Comparison of ENCODE assay signal across 8 mouse cellular contexts in genomic region chr8:70507027-70507393, GRCm38 (mm10). TPM values are rescaled to one million over a fixed set of nuclear protein-coding genes. Genes with fewer than 3 reads are reported as not detected.
A peak's percentile ranks its signal among the peaks of the same experiment; 100 is the strongest.
DNase-seq lines count a peak whose midpoint lies in the region; ATAC-seq and TF ChIP-seq lines count a peak whose summit lies in the region.
"Had no signal": no experiment of that assay in that cellular context is flagged by ENCODE, and none has a peak within 500 bp of the region (broad histone marks: within the 10 kb centered on the region; RNA-seq: fewer than 3 reads in every experiment).

No protein-coding gene starts in this region.

- no peak for ATAC-seq in liver, embryonic 11.5 days (replicated peaks; ENCODE audit: low FRiP score)
- no peak for ATAC-seq in embryonic facial prominence, embryonic 12.5 days (ENCODE audit: insufficient number of reproducible peaks, insufficient read depth, low FRiP score, low TSS enrichment)
- ATAC-seq in neural tube, embryonic 15.5 days (ENCODE audit: low FRiP score), result no peak

- peaks cover 35% of the 10 kb centered on the region for H3K4me1 ChIP-seq in liver, embryonic 11.5 days (replicated peaks; ENCODE audit: control insufficient read depth, insufficient read depth, low read length)
- peaks cover 44% of the 10 kb centered on the region for H3K4me1 ChIP-seq in embryonic facial prominence, embryonic 12.5 days
- peaks cover 54% of the 10 kb centered on the region for H3K4me1 ChIP-seq in limb, embryonic 10.5 days
- peaks cover 65% of the 10 kb centered on the region for H3K4me1 ChIP-seq in neural tube, embryonic 15.5 days

- 0 out of 2 replicates have a peak overlapping the region, but pooled peaks have one; percentile 91 for H3K9ac ChIP-seq in liver, embryonic 11.5 days (ENCODE audit: low read depth, low read length)
- H3K9ac ChIP-seq in embryonic facial prominence, embryonic 12.5 days, result peak overlapping the region; percentile 80; the same call in 1 of the 2 replicates
- H3K9ac ChIP-seq in neural tube, embryonic 15.5 days (replicated peaks), result no peak overlapping the region; the same call in 1 of the 2 replicates

- 56% methylated on average over 5 of the region's 5 CpGs for WGBS in liver, embryonic 11.5 days
- whole genome bisulfite sequencing in embryonic facial prominence, embryonic 12.5 days, result 57% methylated on average over 5 of the region's 5 CpGs
- 45% methylated on average over 5 of the region's 5 CpGs for WGBS in limb, embryonic 10.5 days
- WGBS in neural tube, embryonic 15.5 days, result 64% methylated on average over 5 of the region's 5 CpGs

- H3K27me3 ChIP-seq in liver, embryonic 11.5 days (replicated peaks; ENCODE audit: control insufficient read depth, insufficient read depth, low read length), result peaks cover 16% of the 10 kb centered on the region
- peaks cover 9% of the 10 kb centered on the region for H3K27me3 ChIP-seq in embryonic facial prominence, embryonic 12.5 days
- peaks cover 13% of the 10 kb centered on the region for H3K27me3 ChIP-seq in limb, embryonic 10.5 days (ENCODE audit: low read depth, poor library complexity, severe bottlenecking)
- H3K27me3 ChIP-seq in neural tube, embryonic 15.5 days (replicated peaks), result peaks cover 18% of the 10 kb centered on the region

- peak overlapping the region; percentile 95 for H3K27ac ChIP-seq in liver, embryonic 11.5 days (ENCODE audit: low read depth, low read length)
- H3K27ac ChIP-seq in embryonic facial prominence, embryonic 12.5 days, result peak overlapping the region; percentile 95
- no peak overlapping the region for H3K27ac ChIP-seq in limb, embryonic 10.5 days
- peak overlapping the region; percentile 96; the same call in 1 of the 2 replicates for H3K27ac ChIP-seq in neural tube, embryonic 15.5 days (replicated peaks)
- H3K27ac ChIP-seq in left cerebral cortex, adult 2 months, result no peak overlapping the region; the same call in 1 of the 2 replicates

- H3K9me3 ChIP-seq in liver, embryonic 11.5 days (ENCODE audit: control insufficient read depth, low read length), result no peaks in the 10 kb centered on the region
- H3K9me3 ChIP-seq in embryonic facial prominence, embryonic 12.5 days, result no peaks in the 10 kb centered on the region
- H3K9me3 ChIP-seq in limb, embryonic 10.5 days (replicated peaks), result no peaks in the 10 kb centered on the region
- H3K9me3 ChIP-seq in neural tube, embryonic 15.5 days (replicated peaks), result no peaks in the 10 kb centered on the region

- peak overlapping the region; percentile 77 for H3K4me2 ChIP-seq in liver, embryonic 11.5 days
- H3K4me2 ChIP-seq in embryonic facial prominence, embryonic 12.5 days (replicated peaks), result 0 out of 2 replicates have a peak overlapping the region, but pooled peaks have one; percentile 1
- peak overlapping the region; percentile 90; the same call in 1 of the 2 replicates for H3K4me2 ChIP-seq in neural tube, embryonic 15.5 days

- intact Hi-C loops in left cerebral cortex, adult 2 months (cut with DNase I), result loop anchor here (2.0 to 10.0 kb wide), 2 partner anchors 32 to 152 kb away; partner anchors contain the start of genes Ell and Upf1

- peaks cover 22% of the 10 kb centered on the region for H3K36me3 ChIP-seq in liver, embryonic 11.5 days (ENCODE audit: control insufficient read depth, insufficient read depth, low read length)
- H3K36me3 ChIP-seq in embryonic facial prominence, embryonic 12.5 days, result peaks cover 27% of the 10 kb centered on the region
- H3K36me3 ChIP-seq in limb, embryonic 10.5 days, result peaks cover 37% of the 10 kb centered on the region
- H3K36me3 ChIP-seq in neural tube, embryonic 15.5 days, result peaks cover 22% of the 10 kb centered on the region

- no peak for TF ChIP-seq CTCF in left cerebral cortex, adult 2 months (IDR thresholded peaks at IDR 0.05)

- peak overlapping the region; percentile 73 for H3K4me3 ChIP-seq in liver, embryonic 11.5 days (ENCODE audit: low read depth, low read length)
- H3K4me3 ChIP-seq in embryonic facial prominence, embryonic 12.5 days, result peak overlapping the region; percentile 68; the same call in 1 of the 2 replicates
- peak overlapping the region; percentile 77 for H3K4me3 ChIP-seq in limb, embryonic 10.5 days
- peak overlapping the region; percentile 70 for H3K4me3 ChIP-seq in neural tube, embryonic 15.5 days (replicated peaks)
- H3K4me3 ChIP-seq in left cerebral cortex, adult 2 months, result no peak overlapping the region

- no peak for DNase-seq in liver, embryonic 11.5 days (ENCODE audit: low spot score)
- no peak for DNase-seq in liver
- DNase-seq in limb, embryonic 10.5 days (ENCODE audit: low spot score), result no peak
- no peak for DNase-seq in left cerebral cortex, adult 2 months (ENCODE audit: extremely low spot score in 1 of 2, low spot score in 2 of 2)
- no peak for DNase-seq in natural killer cell, adult 2 months (ENCODE audit: low spot score in 2 of 2)

RNA-seq across cellular contexts. Expression of gene Rex1bd, which starts 0.5 kb away (rescaled TPM):
- polyA plus RNA-seq in liver, embryonic 11.5 days (2014; fragmentation: Nextera tagmentation; extraction: Ambion mirVana), result 113 and 120 TPM in 2 replicates
- polyA plus RNA-seq in embryonic facial prominence, embryonic 12.5 days (2016; fragmentation: Nextera tagmentation; extraction: Ambion mirVana), result 145 and 146 TPM in 2 replicates
- 126 and 143 TPM in 2 replicates for polyA plus RNA-seq in limb, embryonic 10.5 days (2016; fragmentation: Nextera tagmentation; extraction: Ambion mirVana)
- 165 and 181 TPM in 2 replicates for polyA plus RNA-seq in neural tube, embryonic 15.5 days (2015; fragmentation: Nextera tagmentation; extraction: Ambion mirVana)
- total RNA-seq in left cerebral cortex, adult 2 months (2021), result 100 to 1,000 TPM; 108 to 110 TPM

RNA-seq across cellular contexts. Expression of gene Uba52, which starts 3.6 kb away (rescaled TPM):
- 1,024 and 1,077 TPM in 2 replicates for polyA plus RNA-seq in liver, embryonic 11.5 days (2014; fragmentation: Nextera tagmentation; extraction: Ambion mirVana)
- polyA plus RNA-seq in embryonic facial prominence, embryonic 12.5 days (2016; fragmentation: Nextera tagmentation; extraction: Ambion mirVana), result 863 and 916 TPM in 2 replicates
- 877 and 996 TPM in 2 replicates for polyA plus RNA-seq in limb, embryonic 10.5 days (2016; fragmentation: Nextera tagmentation; extraction: Ambion mirVana)
- 653 and 714 TPM in 2 replicates for polyA plus RNA-seq in neural tube, embryonic 15.5 days (2015; fragmentation: Nextera tagmentation; extraction: Ambion mirVana)
- 100 to 1,000 TPM; 788 to 861 TPM for total RNA-seq in left cerebral cortex, adult 2 months (2021)

RNA-seq across cellular contexts. Expression of gene Crlf1, which starts 14.1 kb away (rescaled TPM):
- polyA plus RNA-seq in liver, embryonic 11.5 days (2014; fragmentation: Nextera tagmentation; extraction: Ambion mirVana), result 3.8 and 5.4 TPM in 2 replicates
- polyA plus RNA-seq in embryonic facial prominence, embryonic 12.5 days (2016; fragmentation: Nextera tagmentation; extraction: Ambion mirVana), result 70.1 and 74.4 TPM in 2 replicates
- 79.8 and 126 TPM in 2 replicates for polyA plus RNA-seq in limb, embryonic 10.5 days (2016; fragmentation: Nextera tagmentation; extraction: Ambion mirVana)
- 7.9 and 8.7 TPM in 2 replicates for polyA plus RNA-seq in neural tube, embryonic 15.5 days (2015; fragmentation: Nextera tagmentation; extraction: Ambion mirVana)
- total RNA-seq in left cerebral cortex, adult 2 months (2021), result 1 to 10 TPM; 2.6 to 3.0 TPM

RNA-seq across cellular contexts. Expression of gene Tmem59l, which starts 19.9 kb away (rescaled TPM):
- polyA plus RNA-seq in liver, embryonic 11.5 days (2014; fragmentation: Nextera tagmentation; extraction: Ambion mirVana), result 0.87 and 1.1 TPM in 2 replicates
- 27.1 and 29.6 TPM in 2 replicates for polyA plus RNA-seq in embryonic facial prominence, embryonic 12.5 days (2016; fragmentation: Nextera tagmentation; extraction: Ambion mirVana)
- polyA plus RNA-seq in limb, embryonic 10.5 days (2016; fragmentation: Nextera tagmentation; extraction: Ambion mirVana), result 22.4 and 23.7 TPM in 2 replicates
- polyA plus RNA-seq in neural tube, embryonic 15.5 days (2015; fragmentation: Nextera tagmentation; extraction: Ambion mirVana), result 153 and 188 TPM in 2 replicates
- total RNA-seq in left cerebral cortex, adult 2 months (2021), result 100 to 1,000 TPM; 295 to 302 TPM
- total RNA-seq: gastrocnemius, postnatal 14 days had no signal

RNA-seq across cellular contexts. Expression of gene Fkbp8, which starts 20.5 kb away (rescaled TPM):
- 261 and 285 TPM in 2 replicates for polyA plus RNA-seq in liver, embryonic 11.5 days (2014; fragmentation: Nextera tagmentation; extraction: Ambion mirVana)
- polyA plus RNA-seq in embryonic facial prominence, embryonic 12.5 days (2016; fragmentation: Nextera tagmentation; extraction: Ambion mirVana), result 306 and 327 TPM in 2 replicates
- polyA plus RNA-seq in limb, embryonic 10.5 days (2016; fragmentation: Nextera tagmentation; extraction: Ambion mirVana), result 297 and 310 TPM in 2 replicates
- polyA plus RNA-seq in neural tube, embryonic 15.5 days (2015; fragmentation: Nextera tagmentation; extraction: Ambion mirVana), result 381 and 389 TPM in 2 replicates
- 100 to 1,000 TPM; 392 to 410 TPM for total RNA-seq in left cerebral cortex, adult 2 months (2021)

Comparison
In these comparisons a context has a peak if more than half of its experiments do, and no peak if none do; other contexts are left out.
1. H3K27ac ChIP-seq: peak in liver, embryonic 11.5 days (single experiment), embryonic facial prominence, embryonic 12.5 days (single experiment) and neural tube, embryonic 15.5 days (single experiment); none in limb, embryonic 10.5 days (single experiment) and left cerebral cortex, adult 2 months (single experiment).
2. H3K4me2 ChIP-seq: peak in every context shown above with its lines; median percentile 90 in neural tube, embryonic 15.5 days; 77 in liver, embryonic 11.5 days; 1 in embryonic facial prominence, embryonic 12.5 days.